Mouse (Mus musculus) thymus, adult 2 months (tissue): ENCODE results near the gene Ap5s1.

ENCODE experiments used
- CTCF ChIP-seq: fragments of 200-500 bp; IDR thresholded peaks from 2 replicates; pipeline ENCODE4 v1.5.1; 2012; ENCODE audit warnings: mild to moderate bottlenecking, control low read depth, low read length, moderate library complexity, borderline replicate concordance; ENCODE audit not compliant: control insufficient read depth, poor library complexity, insufficient read depth; ENCODE audit errors: extremely low read depth
- POLR2A ChIP-seq: fragments of 200-500 bp; IDR thresholded peaks from 2 replicates; pipeline ENCODE4 v1.6.1; 2012; ENCODE audit warnings: mild to moderate bottlenecking, low read length, control low read depth, moderate library complexity; ENCODE audit not compliant: control insufficient read depth, poor library complexity, insufficient read depth; ENCODE audit errors: extremely low read depth

DNA sequence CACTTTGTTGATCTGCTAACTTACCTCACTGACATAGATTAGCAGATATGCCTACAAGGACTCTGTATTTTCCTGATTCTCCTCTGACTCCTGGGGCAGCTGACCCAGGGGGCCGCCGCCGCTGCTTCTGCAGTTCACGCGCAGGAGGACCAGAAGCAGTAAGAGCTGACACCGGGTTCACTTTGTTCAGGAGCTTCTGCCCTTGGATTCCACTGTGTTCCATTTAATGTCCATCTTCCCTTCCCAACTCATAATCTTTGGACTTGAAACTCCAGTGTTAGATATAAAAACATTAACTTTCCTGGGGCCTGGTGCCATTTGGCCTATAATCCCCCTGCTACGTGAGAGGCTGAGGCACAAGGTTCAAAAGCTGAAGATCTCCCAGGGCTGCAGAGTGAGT is 43.0 kb upstream of the Ap5s1 start:
- TF ChIP-seq POLR2A (no peak), CTCF (no peak)
